Mouse (Mus musculus) liver, postnatal 0 days (tissue): ENCODE results near the gene Slc4a4. TPM values are rescaled to one million over a fixed set of nuclear protein-coding genes. Genes with fewer than 3 reads are reported as not detected.

ENCODE experiments used
- ATAC-seq: fragments of 200-750 bp; cut with Nextera tagmentation; 2 replicates; pipeline ENCODE4 v1.8.0; 2017; ENCODE audit warnings: mild to moderate bottlenecking, moderate library complexity
- DNase-seq: peaks from one replicate; pipeline ENCODE4 v3.0.0-alpha.2; 2016
- H3K27ac ChIP-seq: fragments of 300-500 bp; sonication (generic); 2 replicates; pipeline ENCODE4 v1.5.1; 2014; ENCODE audit warnings: antibody characterized with exemption, moderate library complexity, mild to moderate bottlenecking, low read depth
- H3K27me3 ChIP-seq: fragments of 300-500 bp; sonication (generic); 2 replicates; pipeline ENCODE4 v1.6.1; 2014; ENCODE audit warnings: low read length, control low read depth, mixed read lengths; ENCODE audit not compliant: insufficient read depth
- H3K36me3 ChIP-seq: fragments of 300-500 bp; sonication (generic); replicated peaks from 2 replicates; pipeline ENCODE4 v1.6.1; 2014; ENCODE audit warnings: mild to moderate bottlenecking, control low read depth, low read length, moderate library complexity, mixed read lengths; ENCODE audit not compliant: insufficient read depth
- H3K4me1 ChIP-seq: fragments of 300-500 bp; sonication (generic); 2 replicates; pipeline ENCODE4 v1.6.1; 2014; ENCODE audit warnings: antibody characterized with exemption, mild to moderate bottlenecking, control low read depth; ENCODE audit not compliant: insufficient read depth
- H3K4me2 ChIP-seq: fragments of 300-500 bp; sonication (generic); 2 replicates; pipeline ENCODE4 v1.6.1; 2014; ENCODE audit warnings: low read depth, mild to moderate bottlenecking, low read length, moderate library complexity, mixed read lengths
- H3K4me3 ChIP-seq: fragments of 300-500 bp; sonication (generic); 2 replicates; pipeline ENCODE4 v1.5.1; 2014; ENCODE audit warnings: low read depth, low read length
- H3K9ac ChIP-seq: fragments of 300-500 bp; sonication (generic); replicated peaks from 2 replicates; pipeline ENCODE4 v1.6.1; 2014; ENCODE audit warnings: mild to moderate bottlenecking, moderate library complexity
- H3K9me3 ChIP-seq: fragments of 300-500 bp; sonication (generic); 2 replicates; pipeline ENCODE4 v1.6.1; 2016; ENCODE audit warnings: mild to moderate bottlenecking, control low read depth, low read length, mixed read lengths
- CTCF ChIP-seq: sonication (generic); IDR thresholded peaks from 2 replicates; pipeline ENCODE4 v1.5.1; 2016; ENCODE audit warnings: antibody characterized with exemption, low read depth
- EP300 ChIP-seq: IDR thresholded peaks from 2 replicates; pipeline ENCODE4 v1.6.1; 2016; ENCODE audit warnings: antibody characterized with exemption, low read depth, mild to moderate bottlenecking
- WGBS: fragments of 180-500 bp; shearing (Covaris S2); extraction: QIAGEN DNeasy Blood & Tissue Kit; methylation state at CpG from one replicate; pipeline ENCODE4 v1.1.7; 2014; ENCODE audit not compliant: insufficient replicate concordance; 5-methylcytosine and 5-hydroxymethylcytosine counted together
- polyA plus RNA-seq: library from polyadenylated mRNA; unstranded; fragments of >200 nt; fragmentation: Nextera tagmentation; extraction: Ambion mirVana; gene quantifications from 2 replicates; pipeline ENCODE4 v1.2.1, GENCODE M21; 2015

Gene Slc4a4
- polyA plus RNA-seq, 1 experiment from 2014 or later = 4.1 TPM

GRCm38 (mm10) chr5:88945661-88946339 lies 59.2 kb downstream of the Slc4a4 start:
- WGBS = 85% methylated on average over 10 of the region's 10 CpGs
- H3K27me3 ChIP-seq = no peaks in the 10 kb centered on the region
- no peaks in the 10 kb centered on the region for H3K36me3 ChIP-seq
- DNase-seq = no peak
- no peak overlapping the region for H3K27ac ChIP-seq
- H3K9me3 ChIP-seq = no peaks in the 10 kb centered on the region
- TF ChIP-seq EP300 (no peak), CTCF (no peak)
- no peak overlapping the region for H3K4me3 ChIP-seq
- no peak for ATAC-seq
- H3K4me2 ChIP-seq = no peak overlapping the region
- H3K4me1 ChIP-seq = no peaks in the 10 kb centered on the region; the same call in 1 of the 2 replicates
- H3K9ac ChIP-seq = no peak overlapping the region

- no peak for DNase-seq
- TF ChIP-seq CTCF = no peak
- no peak for TF ChIP-seq EP300
- no peak for ATAC-seq
- Histone ChIP-seq H3K9me3 (no peaks in the 10 kb centered on the region), H3K36me3 (no peaks in the 10 kb centered on the region), H3K9ac (no peak overlapping the region), H3K27me3 (no peaks in the 10 kb centered on the region), H3K27ac (no peak overlapping the region), H3K4me1 (no peaks in the 10 kb centered on the region), H3K4me2 (no peak overlapping the region), H3K4me3 (no peak overlapping the region)
- 84% methylated on average over 7 of the region's 7 CpGs for WGBS
Observed at GRCm38 (mm10) chr5:88950337-88950736, 63.7 kb downstream of the Slc4a4 start.

- Histone ChIP-seq H3K9ac (no peak overlapping the region), H3K4me3 (peak overlapping the region; percentile 1; the same call in 1 of the 2 replicates)
- ATAC-seq = 0 out of 2 replicates have a peak, but pooled peaks have one; percentile 38
Observed at GRCm38 (mm10) chr5:88952757-88953577, 66.3 kb downstream of the Slc4a4 start.

GRCm38 (mm10) chr5:88957735-88958134 lies 71.1 kb downstream of the Slc4a4 start:
- ATAC-seq (no peak), DNase-seq (no peak)
- H3K4me2 ChIP-seq = no peak overlapping the region

More at GRCm38 (mm10) chr5:88952757-88953577, 66.3 kb downstream of the Slc4a4 start:
- WGBS = 30% methylated on average over 17 of the region's 17 CpGs
- Histone ChIP-seq H3K27ac (no peak overlapping the region), H3K9me3 (no peaks in the 10 kb centered on the region), H3K4me2 (peak overlapping the region; percentile 30), H3K36me3 (no peaks in the 10 kb centered on the region), H3K27me3 (no peaks in the 10 kb centered on the region), H3K4me1 (no peaks in the 10 kb centered on the region)
- TF ChIP-seq EP300 (no peak), CTCF (no peak)
- no peak for DNase-seq

GRCm38 (mm10) chr5:88958966-88959365 lies 72.3 kb downstream of the Slc4a4 start:
- no peaks in the 10 kb centered on the region for H3K9me3 ChIP-seq
- 80% methylated on average over 5 of the region's 5 CpGs for WGBS
- no peaks in the 10 kb centered on the region for H3K36me3 ChIP-seq
- H3K4me3 ChIP-seq = no peak overlapping the region
- TF ChIP-seq EP300 = no peak
- TF ChIP-seq CTCF = no peak
- no peak for DNase-seq
- peaks cover 8% of the 10 kb centered on the region for H3K4me1 ChIP-seq
- no peaks in the 10 kb centered on the region for H3K27me3 ChIP-seq
- H3K27ac ChIP-seq = no peak overlapping the region
- no peak overlapping the region for H3K9ac ChIP-seq
- no peak for ATAC-seq
- H3K4me2 ChIP-seq = no peak overlapping the region

More at GRCm38 (mm10) chr5:88957735-88958134, 71.1 kb downstream of the Slc4a4 start:
- Histone ChIP-seq H3K9ac (no peak overlapping the region), H3K27ac (no peak overlapping the region), H3K4me3 (no peak overlapping the region), H3K27me3 (no peaks in the 10 kb centered on the region), H3K9me3 (no peaks in the 10 kb centered on the region), H3K4me1 (peaks cover 8% of the 10 kb centered on the region), H3K36me3 (no peaks in the 10 kb centered on the region)
- WGBS = 76% methylated on average over 5 of the region's 5 CpGs
- TF ChIP-seq CTCF (no peak), EP300 (no peak)

- no peak for ATAC-seq
- TF ChIP-seq CTCF = no peak
- TF ChIP-seq EP300 = no peak
- 66% methylated on average over 6 of the region's 6 CpGs for WGBS
- H3K4me2 ChIP-seq = no peak overlapping the region
- no peak overlapping the region for H3K9ac ChIP-seq
- H3K4me3 ChIP-seq = no peak overlapping the region
- peaks cover 8% of the 10 kb centered on the region for H3K4me1 ChIP-seq
- H3K27me3 ChIP-seq = no peaks in the 10 kb centered on the region
- H3K27ac ChIP-seq = no peak overlapping the region
- no peaks in the 10 kb centered on the region for H3K36me3 ChIP-seq
- no peak for DNase-seq
- no peaks in the 10 kb centered on the region for H3K9me3 ChIP-seq
Observed at GRCm38 (mm10) chr5:88959412-88959811, 72.8 kb downstream of the Slc4a4 start.
